Mouse (Mus musculus): ENCODE data around the gene Rassf4.

Gene Rassf4

GRCm38 (mm10) chr6:116712503-116712902, 38.8 kb upstream of the Rassf4 start:
- Histone ChIP-seq H3K4me3 (replicated peaks; ENCODE audit: low read length) (no peak overlapping the region), H3K9me3 (ENCODE audit: low read length) (no peaks in the 10 kb centered on the region), H3K36me3 (ENCODE audit: insufficient read depth, low read length) (no peaks in the 10 kb centered on the region), H3K4me1 (replicated peaks; ENCODE audit: low read depth, low read length) (no peaks in the 10 kb centered on the region), H3K27me3 (ENCODE audit: insufficient read depth, low read length) (no peaks in the 10 kb centered on the region)
- no peak for TF ChIP-seq CTCF (conservative IDR thresholded peaks at IDR 0.05; ENCODE audit: low read length)
- TF ChIP-seq NANOG (IDR thresholded peaks at IDR 0.05; ENCODE audit: borderline replicate concordance, low read length), result no peak
- TF ChIP-seq POU5F1 (IDR thresholded peaks at IDR 0.05; ENCODE audit: borderline replicate concordance, low read length), result no peak

DNA sequence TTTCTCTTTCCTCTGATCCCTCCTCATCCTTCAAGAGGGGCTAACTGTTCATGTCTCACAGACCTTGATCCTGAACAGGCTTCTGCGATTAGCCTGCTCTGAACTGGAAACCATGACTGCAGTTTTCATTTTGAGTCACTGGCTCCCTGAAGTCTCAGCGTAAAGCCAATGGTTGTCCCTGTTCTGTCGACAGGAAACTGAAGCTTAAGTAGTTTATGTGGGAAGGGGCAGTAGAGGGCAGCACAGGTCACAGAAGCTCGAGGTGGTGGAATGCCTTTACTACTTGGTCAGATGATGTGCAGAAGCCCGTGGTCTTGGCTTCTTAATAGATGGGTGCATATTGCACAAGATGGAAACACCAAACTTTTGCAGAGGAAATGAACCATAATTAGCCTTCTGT, 38.3 kb upstream of the Rassf4 start:
- Histone ChIP-seq H3K36me3 (ENCODE audit: insufficient read depth, low read length) (no peaks in the 10 kb centered on the region), H3K27me3 (ENCODE audit: insufficient read depth, low read length) (no peaks in the 10 kb centered on the region), H3K4me3 (replicated peaks; ENCODE audit: low read length) (no peak overlapping the region), H3K9me3 (ENCODE audit: low read length) (no peaks in the 10 kb centered on the region), H3K4me1 (replicated peaks; ENCODE audit: low read depth, low read length) (no peaks in the 10 kb centered on the region)
- TF ChIP-seq POU5F1 (IDR thresholded peaks at IDR 0.05; ENCODE audit: borderline replicate concordance, low read length), result no peak
- no peak for TF ChIP-seq NANOG (IDR thresholded peaks at IDR 0.05; ENCODE audit: borderline replicate concordance, low read length)
- TF ChIP-seq CTCF (conservative IDR thresholded peaks at IDR 0.05; ENCODE audit: low read length), result no peak

- Histone ChIP-seq H3K4me3 (replicated peaks; ENCODE audit: low read length) (no peak overlapping the region), H3K27me3 (ENCODE audit: insufficient read depth, low read length) (no peaks in the 10 kb centered on the region), H3K36me3 (ENCODE audit: insufficient read depth, low read length) (no peaks in the 10 kb centered on the region), H3K4me1 (replicated peaks; ENCODE audit: low read depth, low read length) (no peaks in the 10 kb centered on the region), H3K9me3 (ENCODE audit: low read length) (no peaks in the 10 kb centered on the region)
- TF ChIP-seq POU5F1 (IDR thresholded peaks at IDR 0.05; ENCODE audit: borderline replicate concordance, low read length), result no peak
- TF ChIP-seq NANOG (IDR thresholded peaks at IDR 0.05; ENCODE audit: borderline replicate concordance, low read length), result no peak
- no peak for TF ChIP-seq CTCF (conservative IDR thresholded peaks at IDR 0.05; ENCODE audit: low read length)
Observed at GRCm38 (mm10) chr6:116704320-116704719, 30.6 kb upstream of the Rassf4 start.

DNA sequence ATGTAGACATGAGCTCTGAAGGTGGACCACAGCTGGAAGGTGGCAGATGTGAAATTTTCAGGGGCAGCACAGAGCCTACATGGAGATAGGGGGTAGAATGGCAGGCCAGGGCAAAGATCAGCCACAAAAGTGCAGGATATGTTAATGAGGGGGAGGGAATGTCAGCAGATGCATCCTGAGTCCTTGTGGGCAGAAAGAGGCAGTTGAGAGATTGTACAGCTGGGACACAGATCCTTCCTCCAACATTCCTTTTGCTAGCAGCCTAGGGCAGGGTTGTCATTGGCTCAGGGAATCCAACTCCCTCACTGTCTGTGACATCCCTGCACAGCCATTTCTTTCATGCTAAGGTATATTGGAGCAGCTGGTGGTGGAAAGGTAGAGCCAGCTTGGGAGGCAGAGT, 27.1 kb upstream of the Rassf4 start:
- TF ChIP-seq CTCF (conservative IDR thresholded peaks at IDR 0.05; ENCODE audit: low read length) (no peak), POU5F1 (IDR thresholded peaks at IDR 0.05; ENCODE audit: borderline replicate concordance, low read length) (no peak), NANOG (IDR thresholded peaks at IDR 0.05; ENCODE audit: borderline replicate concordance, low read length) (no peak)

DNA sequence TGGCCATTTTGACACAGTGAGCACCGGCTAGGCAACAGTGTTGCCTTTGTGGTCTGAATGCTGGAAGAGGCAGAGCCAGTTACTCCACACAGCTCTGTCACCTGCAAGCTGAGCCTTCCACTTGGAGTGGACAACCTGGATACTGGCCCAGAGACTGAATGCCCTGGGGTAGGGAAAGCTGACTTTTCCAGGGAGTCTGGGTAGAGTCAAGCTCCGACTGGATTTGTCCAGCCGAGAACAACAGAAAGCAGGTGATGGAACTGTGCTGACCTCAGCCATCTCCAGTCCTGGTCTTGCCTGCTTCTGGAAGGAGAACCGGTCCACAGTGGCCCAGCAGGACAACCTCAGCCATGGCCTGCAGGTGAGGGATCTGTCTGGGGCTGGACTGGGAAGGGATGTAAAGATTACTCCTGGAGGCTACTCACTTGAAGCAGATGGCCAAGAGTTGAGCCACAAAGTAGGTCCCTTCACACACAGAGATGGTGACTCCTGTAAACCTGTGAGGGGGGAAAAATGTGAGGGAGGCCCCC, 24.2 kb upstream of the Rassf4 start:
- Histone ChIP-seq H3K36me3 (ENCODE audit: insufficient read depth, low read length) (no peaks in the 10 kb centered on the region), H3K9me3 (ENCODE audit: low read length) (no peaks in the 10 kb centered on the region), H3K4me1 (replicated peaks; ENCODE audit: low read depth, low read length) (no peaks in the 10 kb centered on the region), H3K4me3 (replicated peaks; ENCODE audit: low read length) (no peak overlapping the region), H3K27me3 (ENCODE audit: insufficient read depth, low read length) (no peaks in the 10 kb centered on the region)
- TF ChIP-seq NANOG (IDR thresholded peaks at IDR 0.05; ENCODE audit: borderline replicate concordance, low read length) (no peak), POU5F1 (IDR thresholded peaks at IDR 0.05; ENCODE audit: borderline replicate concordance, low read length) (no peak), CTCF (conservative IDR thresholded peaks at IDR 0.05; ENCODE audit: low read length) (no peak)

More for the DNA sequence above, 27.1 kb upstream of the Rassf4 start:
- no peaks in the 10 kb centered on the region for H3K27me3 ChIP-seq (ENCODE audit: insufficient read depth, low read length)
- H3K9me3 ChIP-seq (ENCODE audit: low read length), result no peaks in the 10 kb centered on the region
- no peaks in the 10 kb centered on the region for H3K36me3 ChIP-seq (ENCODE audit: insufficient read depth, low read length)
- no peaks in the 10 kb centered on the region for H3K4me1 ChIP-seq (replicated peaks; ENCODE audit: low read depth, low read length)
- H3K4me3 ChIP-seq (replicated peaks; ENCODE audit: low read length), result no peak overlapping the region

DNA sequence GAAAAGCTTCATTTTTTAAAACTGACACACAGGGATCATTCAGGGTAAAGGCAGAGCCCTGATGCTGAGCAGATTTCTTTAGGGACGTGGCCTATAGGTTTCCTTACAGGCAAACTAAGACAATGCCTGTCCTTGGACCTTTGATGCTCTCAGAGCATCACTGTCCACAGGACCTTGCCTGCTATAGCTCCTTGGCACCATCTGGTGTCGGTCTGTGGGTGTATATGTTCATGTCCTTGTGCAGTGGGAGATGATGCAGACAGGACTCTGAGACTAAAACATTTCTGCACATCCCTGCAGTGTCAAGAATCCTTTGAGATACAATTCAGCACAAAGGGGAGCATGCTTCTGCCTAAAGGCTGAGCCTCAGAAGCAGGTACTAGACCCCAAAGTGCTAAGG, 23.7 kb upstream of the Rassf4 start:
- peak; percentile 55 for TF ChIP-seq CTCF (conservative IDR thresholded peaks at IDR 0.05; ENCODE audit: low read length)
- no peak for TF ChIP-seq POU5F1 (IDR thresholded peaks at IDR 0.05; ENCODE audit: borderline replicate concordance, low read length)
- no peaks in the 10 kb centered on the region for H3K27me3 ChIP-seq (ENCODE audit: insufficient read depth, low read length)
- no peaks in the 10 kb centered on the region for H3K4me1 ChIP-seq (replicated peaks; ENCODE audit: low read depth, low read length)
- no peaks in the 10 kb centered on the region for H3K36me3 ChIP-seq (ENCODE audit: insufficient read depth, low read length)
- no peak overlapping the region for H3K4me3 ChIP-seq (replicated peaks; ENCODE audit: low read length)
- no peaks in the 10 kb centered on the region for H3K9me3 ChIP-seq (ENCODE audit: low read length)

- TF ChIP-seq CTCF (conservative IDR thresholded peaks at IDR 0.05; ENCODE audit: low read length), result no peak
- TF ChIP-seq NANOG (IDR thresholded peaks at IDR 0.05; ENCODE audit: borderline replicate concordance, low read length), result no peak
- TF ChIP-seq POU5F1 (IDR thresholded peaks at IDR 0.05; ENCODE audit: borderline replicate concordance, low read length), result no peak
- no peaks in the 10 kb centered on the region for H3K27me3 ChIP-seq (ENCODE audit: insufficient read depth, low read length)
- no peak overlapping the region for H3K4me3 ChIP-seq (replicated peaks; ENCODE audit: low read length)
- no peaks in the 10 kb centered on the region for H3K9me3 ChIP-seq (ENCODE audit: low read length)
- H3K4me1 ChIP-seq (replicated peaks; ENCODE audit: low read depth, low read length), result no peaks in the 10 kb centered on the region
- H3K36me3 ChIP-seq (ENCODE audit: insufficient read depth, low read length), result no peaks in the 10 kb centered on the region
Observed at GRCm38 (mm10) chr6:116694346-116694745, 20.6 kb upstream of the Rassf4 start.

DNA sequence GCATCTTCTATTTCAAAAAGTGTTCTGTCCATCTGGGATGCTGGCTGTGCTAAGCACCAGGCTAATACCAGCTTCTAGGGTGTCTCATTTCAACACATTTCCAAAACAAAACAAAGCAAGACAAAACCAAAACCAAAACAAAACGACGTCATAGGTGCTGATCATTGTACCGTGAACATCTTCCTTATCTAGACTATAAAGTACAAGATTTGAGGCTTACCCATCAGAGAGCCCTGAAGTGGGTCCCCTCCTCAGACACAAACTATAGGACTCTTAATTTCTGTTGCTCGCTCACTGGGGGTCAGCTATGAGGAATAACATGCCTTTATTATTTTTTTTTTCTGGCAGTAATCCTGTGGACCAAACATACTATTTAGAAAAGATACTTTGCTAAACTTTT, 19.9 kb upstream of the Rassf4 start:
- Histone ChIP-seq H3K27me3 (ENCODE audit: insufficient read depth, low read length) (no peaks in the 10 kb centered on the region), H3K36me3 (ENCODE audit: insufficient read depth, low read length) (no peaks in the 10 kb centered on the region), H3K9me3 (ENCODE audit: low read length) (no peaks in the 10 kb centered on the region), H3K4me3 (replicated peaks; ENCODE audit: low read length) (no peak overlapping the region), H3K4me1 (replicated peaks; ENCODE audit: low read depth, low read length) (no peaks in the 10 kb centered on the region)
- TF ChIP-seq POU5F1 (IDR thresholded peaks at IDR 0.05; ENCODE audit: borderline replicate concordance, low read length) (no peak), NANOG (IDR thresholded peaks at IDR 0.05; ENCODE audit: borderline replicate concordance, low read length) (no peak), CTCF (conservative IDR thresholded peaks at IDR 0.05; ENCODE audit: low read length) (no peak)

- peaks cover 3% of the 10 kb centered on the region; the same call in 1 of the 2 replicates for H3K27me3 ChIP-seq (ENCODE audit: insufficient read depth, low read length)
- TF ChIP-seq POU5F1 (IDR thresholded peaks at IDR 0.05; ENCODE audit: borderline replicate concordance, low read length) (no peak), CTCF (conservative IDR thresholded peaks at IDR 0.05; ENCODE audit: low read length) (no peak), NANOG (IDR thresholded peaks at IDR 0.05; ENCODE audit: borderline replicate concordance, low read length) (no peak)
- H3K36me3 ChIP-seq (ENCODE audit: insufficient read depth, low read length), result no peaks in the 10 kb centered on the region
- H3K4me3 ChIP-seq (replicated peaks; ENCODE audit: low read length), result no peak overlapping the region
- peaks cover 11% of the 10 kb centered on the region for H3K4me1 ChIP-seq (replicated peaks; ENCODE audit: low read depth, low read length)
- H3K9me3 ChIP-seq (ENCODE audit: low read length), result no peaks in the 10 kb centered on the region
Observed at GRCm38 (mm10) chr6:116682317-116682716, 8.6 kb upstream of the Rassf4 start.
